Mouse (Mus musculus): ENCODE results near the gene Actn4. TPM values are rescaled to one million over a fixed set of nuclear protein-coding genes. Genes with fewer than 3 reads are reported as not detected.

Actn4 gene
- total RNA-seq, 2 experiments from 2014 or later, result 64.7 to 66.4 TPM

- no peak for DNase-seq
Observed at GRCm38 (mm10) chr7:28847273-28847672, 114.9 kb downstream of the Actn4 start.

Other genes starting within 250 kb of the Actn4 start
- gene Fbxo17, start 245.5 kb downstream of the Actn4 start, total RNA-seq (2021), result under 1 TPM; 0.62 to 0.82 TPM
- gene Mrps12, start 220.5 kb downstream of the Actn4 start, total RNA-seq (2021), result 10 to 100 TPM; 59.4 to 60.4 TPM
- gene Sars2, start 220.3 kb downstream of the Actn4 start, total RNA-seq (2021), result 10 to 100 TPM; 14.7 to 15.5 TPM
- not detected for gene Ccer2, start 206.2 kb downstream of the Actn4 start, total RNA-seq (2021)
- 10 to 100 TPM; 84.3 to 88.4 TPM for gene Sirt2, start 195.6 kb downstream of the Actn4 start, total RNA-seq (2021)
- 10 to 100 TPM; 25.8 to 26.8 TPM for gene Nfkbib, start 194.8 kb downstream of the Actn4 start, total RNA-seq (2021)
- gene Rinl, start 173.4 kb downstream of the Actn4 start, total RNA-seq (2021), result 1 to 10 TPM; 1.5 to 3.4 TPM
- gene Hnrnpl, start 153.8 kb downstream of the Actn4 start, total RNA-seq (2021), result 100 to 1,000 TPM; 196 to 224 TPM
- 1,000 to 10,000 TPM; 1,960 to 1,989 TPM for gene Ech1, start 137.1 kb downstream of the Actn4 start, total RNA-seq (2021)
- gene Lgals4, start 128.5 kb downstream of the Actn4 start, total RNA-seq (2021), result 10 to 100 TPM in 1 of 2 experiments, 1 to 10 TPM in 1; 9.6 to 18.7 TPM
- 1 to 10 TPM in 1 of 2 experiments, under 1 TPM in 1; 0.93 to 1.8 TPM for gene Lgals7, start 98.5 kb downstream of the Actn4 start, total RNA-seq (2021)
- under 1 TPM; 0.31 to 0.35 TPM for gene Capn12, start 80.9 kb downstream of the Actn4 start, total RNA-seq (2021)
- gene Eif3k, start 19.5 kb upstream of the Actn4 start, total RNA-seq (2021), result 100 to 1,000 TPM; 166 to 176 TPM
- gene Map4k1, start 19.7 kb upstream of the Actn4 start, total RNA-seq (2021), result 1 to 10 TPM in 1 of 2 experiments, under 1 TPM in 1; 0.45 to 4.2 TPM
- gene Ryr1, start 162.8 kb upstream of the Actn4 start, total RNA-seq (2021), result under 1 TPM; 0.07 to 0.13 TPM
- gene Rasgrp4, start 172.5 kb upstream of the Actn4 start, total RNA-seq (2021), result 1 to 10 TPM in 1 of 2 experiments, under 1 TPM in 1; 0.92 to 1.1 TPM
- gene Fam98c, start 193.9 kb upstream of the Actn4 start, total RNA-seq (2021), result 10 to 100 TPM; 10.4 to 12.1 TPM
- gene Ggn, start 207.9 kb upstream of the Actn4 start, total RNA-seq (2021), result under 1 TPM; 0.25 to 0.28 TPM
- gene Spred3, start 208.1 kb upstream of the Actn4 start, total RNA-seq (2021), result under 1 TPM; 0.60 to 0.77 TPM
- gene Psmd8, start 218.4 kb upstream of the Actn4 start, total RNA-seq (2021), result 100 to 1,000 TPM; 119 to 124 TPM